Mouse (Mus musculus): ENCODE measurements around the gene Esp3.
"Not testable (repeated sequence)": the region's sequence is repeated elsewhere in the genome, so short reads cannot be mapped to it uniquely, and the experiment has no call there.

DNA sequence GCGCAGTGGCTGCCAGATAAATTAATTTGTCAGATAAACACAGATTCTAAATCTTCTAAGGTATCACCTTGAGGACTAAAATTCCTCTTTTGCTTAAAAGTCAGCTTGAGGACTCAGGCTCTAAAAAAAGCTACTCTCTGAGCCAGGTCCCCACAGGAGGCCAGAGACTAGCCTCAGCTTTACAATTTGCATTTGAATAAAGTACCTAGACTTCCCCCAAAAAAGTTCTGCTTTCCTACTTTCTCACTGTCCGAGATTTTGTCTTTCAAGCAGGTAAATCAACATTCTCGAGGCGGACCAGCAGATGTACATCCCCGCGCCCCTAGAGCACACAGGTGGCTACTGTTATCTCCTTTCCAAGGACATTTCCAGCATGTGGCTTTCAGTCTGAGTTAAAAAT, 48.0 kb upstream of the Esp3 start:
- not testable (repeated sequence) for TF ChIP-seq CTCF (IDR thresholded peaks at IDR 0.05; ENCODE audit: borderline replicate concordance, control insufficient read depth, extremely low read depth, insufficient read depth, low read length, poor library complexity); POLR2A (IDR thresholded peaks at IDR 0.05; ENCODE audit: control insufficient read depth, extremely low read depth, insufficient read depth, low read length, poor library complexity)
